In the genomic region with DNA sequence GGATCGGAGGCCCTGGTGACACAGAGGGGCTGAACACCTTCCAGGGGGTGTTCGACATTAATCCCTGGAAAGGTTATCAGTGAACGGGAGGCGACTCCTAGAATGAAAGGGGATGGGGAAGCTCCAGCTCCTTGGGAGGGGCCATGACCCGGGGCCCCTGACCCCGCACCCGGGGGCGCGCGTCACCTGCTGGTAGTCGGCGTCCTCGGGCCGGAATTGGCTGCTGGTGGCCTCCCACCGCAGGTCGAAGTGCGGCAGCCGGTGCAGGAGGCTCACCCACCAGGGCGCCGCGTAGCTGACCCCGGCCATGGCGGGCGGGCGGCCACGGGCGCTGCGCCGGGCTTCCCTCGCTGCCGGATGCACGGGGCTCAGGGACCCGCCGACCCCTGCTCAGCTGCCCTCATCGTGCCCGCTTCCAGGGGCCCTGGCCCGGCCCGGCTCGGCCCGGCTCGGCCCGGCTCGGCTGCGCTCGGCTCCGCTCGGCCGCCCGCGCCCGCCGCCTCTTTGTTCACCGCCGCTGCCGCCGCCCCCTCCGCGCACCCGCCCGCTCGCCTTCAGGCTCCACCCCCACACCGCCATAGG, we compare ENCODE assay signal across 8 mouse cellular contexts. TPM values are rescaled to one million over a fixed set of nuclear protein-coding genes. Genes with fewer than 3 reads are reported as not detected.
DNase-seq lines count a peak whose midpoint lies in the region; ATAC-seq and TF ChIP-seq lines count a peak whose summit lies in the region.

A gene (minus strand): TSS at position 513 of the 582 bp plus-strand sequence.

- intact Hi-C loops in heart, adult 2 months (cut with DNase I) = loop anchor here (10.0 kb wide), 1 partner anchor 176 kb away; no protein-coding TSS in a partner anchor
- intact Hi-C loops in heart, postnatal 25 days (cut with DNase I) = no loop called here

- H3K9me3 ChIP-seq in CH12.LX (replicated peaks; ENCODE audit: low read length) = no peaks in the 10 kb centered on the region
- no peaks in the 10 kb centered on the region for H3K9me3 ChIP-seq in embryonic facial prominence, embryonic 10.5 days
- H3K9me3 ChIP-seq in limb, embryonic 13.5 days = no peaks in the 10 kb centered on the region
- H3K9me3 ChIP-seq in neural tube, embryonic 12.5 days = no peaks in the 10 kb centered on the region

- peak within 1 kb of the TSS; percentile 98 for H3K4me3 ChIP-seq in heart, adult 2 months
- H3K4me3 ChIP-seq in CH12.LX (replicated peaks in 1 of 3; ENCODE audit: low read depth in 2 of 3, low read length in 2 of 3, poor library complexity in 1 of 3) = peak within 1 kb of the TSS; percentile 34 to 85 (median 57)
- peak within 1 kb of the TSS; percentile 98 for H3K4me3 ChIP-seq in embryonic facial prominence, embryonic 10.5 days
- peak within 1 kb of the TSS; percentile 98 for H3K4me3 ChIP-seq in limb, embryonic 13.5 days
- H3K4me3 ChIP-seq in neural tube, embryonic 12.5 days = peak within 1 kb of the TSS; percentile 98

- no peaks in the 10 kb centered on the region for H3K27me3 ChIP-seq in heart, adult 2 months (ENCODE audit: control insufficient read depth, insufficient read depth, low read length)
- H3K27me3 ChIP-seq in CH12.LX (replicated peaks) = peaks cover 29% of the 10 kb centered on the region
- H3K27me3 ChIP-seq in embryonic facial prominence, embryonic 10.5 days (replicated peaks; ENCODE audit: low read depth, poor library complexity, severe bottlenecking) = no peaks in the 10 kb centered on the region
- H3K27me3 ChIP-seq in limb, embryonic 13.5 days = no peaks in the 10 kb centered on the region
- no peaks in the 10 kb centered on the region for H3K27me3 ChIP-seq in neural tube, embryonic 12.5 days (replicated peaks)

- peak within 1 kb of the TSS; percentile 87 for H3K4me2 ChIP-seq in CH12.LX (ENCODE audit: insufficient read depth, low read depth, poor library complexity, severe bottlenecking)
- peak within 1 kb of the TSS; percentile 97 for H3K4me2 ChIP-seq in limb, embryonic 13.5 days (replicated peaks)
- peak within 1 kb of the TSS; percentile 96 for H3K4me2 ChIP-seq in neural tube, embryonic 12.5 days (replicated peaks)

- no peak; the same call in 1 of the 2 replicates for ATAC-seq in limb, embryonic 13.5 days (ENCODE audit: low FRiP score, low read depth)
- peak; percentile 30 for ATAC-seq in neural tube, embryonic 12.5 days (ENCODE audit: low FRiP score, low read depth)

- no peaks in the 10 kb centered on the region for H3K36me3 ChIP-seq in heart, adult 2 months (ENCODE audit: control insufficient read depth, insufficient read depth, low read length)
- H3K36me3 ChIP-seq in CH12.LX (replicated peaks in 1 of 2; ENCODE audit: control insufficient read depth in 1 of 2, insufficient read depth in 1 of 2, low read length in 1 of 2) = no peaks in the 10 kb centered on the region
- H3K36me3 ChIP-seq in embryonic facial prominence, embryonic 10.5 days (replicated peaks) = peaks cover 37% of the 10 kb centered on the region
- peaks cover 32% of the 10 kb centered on the region for H3K36me3 ChIP-seq in limb, embryonic 13.5 days
- peaks cover 25% of the 10 kb centered on the region for H3K36me3 ChIP-seq in neural tube, embryonic 12.5 days

- TF ChIP-seq POLR2A in heart, adult 2 months (IDR thresholded peaks at IDR 0.05; ENCODE audit: insufficient read depth, low read depth, low read length) = no peak
- TF ChIP-seq POLR2A in CH12.LX (IDR thresholded peaks at IDR 0.05; ENCODE audit: low read depth, low read length) = no peak

- peaks cover 7% of the 10 kb centered on the region for H3K4me1 ChIP-seq in heart, adult 2 months (ENCODE audit: control insufficient read depth, insufficient read depth, low read length)
- peaks cover 6 to 20% of the 10 kb centered on the region in 2 experiments for H3K4me1 ChIP-seq in CH12.LX (ENCODE audit: control insufficient read depth in 1 of 2, insufficient read depth in 2 of 2)
- peaks cover 57% of the 10 kb centered on the region for H3K4me1 ChIP-seq in embryonic facial prominence, embryonic 10.5 days
- peaks cover 53% of the 10 kb centered on the region for H3K4me1 ChIP-seq in limb, embryonic 13.5 days
- peaks cover 39% of the 10 kb centered on the region for H3K4me1 ChIP-seq in neural tube, embryonic 12.5 days

- peak within 1 kb of the TSS; percentile 92 for H3K9ac ChIP-seq in heart, adult 2 months (ENCODE audit: low read depth, low read length)
- H3K9ac ChIP-seq in CH12.LX (ENCODE audit: insufficient read depth, low read depth) = peak within 1 kb of the TSS; percentile 65
- H3K9ac ChIP-seq in limb, embryonic 13.5 days = peak within 1 kb of the TSS; percentile 100
- peak within 1 kb of the TSS; percentile 99 for H3K9ac ChIP-seq in neural tube, embryonic 12.5 days

- 1% methylated on average over 62 of the region's 62 CpGs for WGBS in heart, adult 2 months
- WGBS in embryonic facial prominence, embryonic 10.5 days = under 1% methylated on average over 62 of the region's 62 CpGs
- WGBS in limb, embryonic 13.5 days = 0% methylated on average over 53 of the region's 62 CpGs
- WGBS in neural tube, embryonic 12.5 days = under 1% methylated on average over 59 of the region's 62 CpGs

- no peak for TF ChIP-seq EP300 in heart, adult 2 months (IDR thresholded peaks at IDR 0.05; ENCODE audit: insufficient read depth, low read depth, low read length)
- no peak for TF ChIP-seq EP300 in CH12.LX (IDR thresholded peaks at IDR 0.05; ENCODE audit: low read length)

- H3K27ac ChIP-seq in heart, adult 2 months = peak within 1 kb of the TSS; percentile 88
- no peak within 1 kb of the TSS for H3K27ac ChIP-seq in CH12.LX (ENCODE audit: insufficient read depth, low read depth)
- peak within 1 kb of the TSS; percentile 98 for H3K27ac ChIP-seq in embryonic facial prominence, embryonic 10.5 days (replicated peaks)
- H3K27ac ChIP-seq in limb, embryonic 13.5 days = peak within 1 kb of the TSS; percentile 85
- peak within 1 kb of the TSS; percentile 75 for H3K27ac ChIP-seq in neural tube, embryonic 12.5 days

- dilution Hi-C loops in CH12.LX (cut with MboI; ENCODE audit: extremely low pct_ligation_motif_present, extremely low pct_unique_long_range_greater_than_20kb, low sequenced_read_pairs) = no loop called here

- in situ Hi-C loops in CH12.LX (cut with MboI; ENCODE audit: low pct_ligation_motif_present, low pct_unique_long_range_greater_than_20kb, low sequenced_read_pairs) = no loop called here

- no peaks in the 10 kb centered on the region for H3K79me2 ChIP-seq in heart, adult 2 months (replicated peaks; ENCODE audit: control insufficient read depth, insufficient read depth, low read length)
- H3K79me2 ChIP-seq in CH12.LX (replicated peaks; ENCODE audit: control insufficient read depth, extremely low read depth, insufficient read depth, poor library complexity, severe bottlenecking) = no peaks in the 10 kb centered on the region

- no peak for DNase-seq in heart, adult 2 months
- DNase-seq in heart, adult 11 months = no peak
- DNase-seq in CH12.LX (ENCODE audit: extremely low read depth) = no peak
- no peak for DNase-seq in embryonic facial prominence, embryonic 10.5 days (ENCODE audit: low spot score)
- DNase-seq in heart, postnatal 25 days (ENCODE audit: low spot score) = no peak
- no peak for DNase-seq in retina, embryonic 14.5 days (ENCODE audit: low spot score)

- peak; percentile 25 for TF ChIP-seq CTCF in heart, adult 2 months (IDR thresholded peaks at IDR 0.05)
- no peak for TF ChIP-seq CTCF in CH12.LX (conservative IDR thresholded peaks at IDR 0.05 in 1 of 2, IDR thresholded peaks at IDR 0.05 in 1 of 2; ENCODE audit: low read depth in 2 of 2, low read length in 2 of 2)

- TF ChIP-seq RAD21 in CH12.LX (IDR thresholded peaks at IDR 0.05; ENCODE audit: low read depth, low read length) = no peak

TF ChIP-seq in CH12.LX, 34 proteins besides CTCF, POLR2A, EP300 and RAD21:
- TF ChIP-seq ZNF384 (IDR thresholded peaks at IDR 0.05; ENCODE audit: low read depth, low read length) (no peak), ELF1 (IDR thresholded peaks at IDR 0.05; ENCODE audit: low read depth, low read length) (no peak), SIN3A (IDR thresholded peaks at IDR 0.05; ENCODE audit: low read length) (no peak), ZMIZ1 (IDR thresholded peaks at IDR 0.05; ENCODE audit: low read depth, low read length) (no peak), IRF4 (IDR thresholded peaks at IDR 0.05; ENCODE audit: low read depth, low read length) (no peak), SMC3 (IDR thresholded peaks at IDR 0.05; ENCODE audit: low read depth, low read length) (no peak), POLR2AphosphoS2 (IDR thresholded peaks at IDR 0.05; ENCODE audit: low read depth, low read length) (no peak), ZC3H11A (IDR thresholded peaks at IDR 0.05; ENCODE audit: low read depth, low read length) (no peak)
TF ChIP-seq in CH12.LX: peak in this region for 0.

RNA-seq across cellular contexts. Expression of the gene that starts here (rescaled TPM):
- 10 to 100 TPM; 10.6 to 11.0 TPM for total RNA-seq in heart, adult 2 months (2021)
- polyA plus RNA-seq in heart, adult 2 months (2012; rRNA removed) = 13.9 and 14.6 TPM in 2 replicates
- total RNA-seq in CH12.LX (2012; rRNA removed) (1.4 TPM in 2 replicates), CH12.LX (2014; rRNA removed) (0.22 and 0.31 TPM in 2 replicates)
- 5.0 and 6.3 TPM in 2 replicates for polyA plus RNA-seq in CH12.LX (2012; ENCODE audit: insufficient read length, low read depth)
- polyA plus RNA-seq in embryonic facial prominence, embryonic 10.5 days (2016; fragmentation: Nextera tagmentation; extraction: Ambion mirVana) = 33.4 and 35.5 TPM in 2 replicates
- 10 to 100 TPM; 15.6 to 18.6 TPM for total RNA-seq in heart, postnatal 25 days (2021)
- polyA plus RNA-seq in limb, embryonic 13.5 days (2015; fragmentation: Nextera tagmentation; extraction: Ambion mirVana) = 39.0 and 42.1 TPM in 2 replicates
- polyA plus RNA-seq in neural tube, embryonic 12.5 days (2016; fragmentation: Nextera tagmentation; extraction: Ambion mirVana) = 79.6 and 83.3 TPM in 2 replicates

Comparison
In these comparisons a context has a peak if more than half of its experiments do, and no peak if none do; other contexts are left out.
1. RNA of the gene that starts here (total RNA-seq): 15.6 to 18.6 TPM in heart, postnatal 25 days and 10.6 to 11.0 TPM in heart, adult 2 months; 0.22 to 1.4 TPM in CH12.LX; every median in the first group is over 4 times any median in the second.
2. Peak in every context shown above with its lines, with median percentiles within 50 percentile points of each other: H3K4me3 ChIP-seq, H3K9ac ChIP-seq and H3K4me2 ChIP-seq.